8 mouse cellular contexts compared by ENCODE assay signal in genomic region chr8:91531971-91532370, GRCm38 (mm10).
DNase-seq lines count a peak whose midpoint lies in the region; ATAC-seq and TF ChIP-seq lines count a peak whose summit lies in the region.

No protein-coding gene starts in this region.

- H3K9me3 ChIP-seq in limb, embryonic 14.5 days (ENCODE audit: control insufficient read depth, low read length): no peaks in the 10 kb centered on the region
- H3K9me3 ChIP-seq in neural tube, embryonic 11.5 days (ENCODE audit: control insufficient read depth, low read length): no peaks in the 10 kb centered on the region

- peak; percentile 68 for DNase-seq in 416B (ENCODE audit: low read depth)
- DNase-seq in Muller cell, postnatal 12 days (ENCODE audit: inconsistent ontology term): peak; percentile 44
- peak; percentile 70 for DNase-seq in cerebellum, adult 9-11 months
- peak; percentile 88 for DNase-seq in gastrocnemius, adult 2 months
- peak; percentile 66 to 87 for DNase-seq in kidney, adult 8-10 months
- peak; percentile 78 for DNase-seq in limb, embryonic 14.5 days (ENCODE audit: low spot score)
- DNase-seq in neural tube, embryonic 11.5 days (ENCODE audit: low spot score): peak; percentile 81
- peak; percentile 73 for DNase-seq in thymus, postnatal 14 days

- intact Hi-C loops in gastrocnemius, adult 2 months (cut with DNase I): loop anchor here (2.0 to 5.0 kb wide), 5 partner anchors 230 to 825 kb away; partner anchors contain the start of gene Irx5

- H3K9ac ChIP-seq in limb, embryonic 14.5 days (ENCODE audit: low read depth, low read length, severe bottlenecking): no peak overlapping the region
- no peak overlapping the region for H3K9ac ChIP-seq in neural tube, embryonic 11.5 days (ENCODE audit: low read length)

- ATAC-seq in limb, embryonic 14.5 days (ENCODE audit: low FRiP score, low read depth): no peak
- ATAC-seq in neural tube, embryonic 11.5 days (ENCODE audit: insufficient read depth, low FRiP score, low TSS enrichment): no peak

- peaks cover 1% of the 10 kb centered on the region; the same call in 1 of the 2 replicates for H3K36me3 ChIP-seq in limb, embryonic 14.5 days (ENCODE audit: control insufficient read depth, insufficient read depth, low read length)
- H3K36me3 ChIP-seq in neural tube, embryonic 11.5 days (ENCODE audit: control insufficient read depth, insufficient read depth, low read length): no peaks in the 10 kb centered on the region

- peak; percentile 96 for TF ChIP-seq CTCF in gastrocnemius, adult 2 months (IDR thresholded peaks at IDR 0.05)

- H3K27me3 ChIP-seq in limb, embryonic 14.5 days (ENCODE audit: control insufficient read depth, insufficient read depth, low read length): peaks cover 17% of the 10 kb centered on the region; the same call in 1 of the 2 replicates
- peaks cover 5% of the 10 kb centered on the region; the same call in 1 of the 2 replicates for H3K27me3 ChIP-seq in neural tube, embryonic 11.5 days (ENCODE audit: control insufficient read depth, insufficient read depth, low read length)

- 13% methylated on average over 8 of the region's 8 CpGs for WGBS in limb, embryonic 14.5 days
- WGBS in neural tube, embryonic 11.5 days: 26% methylated on average over 8 of the region's 8 CpGs

- peak overlapping the region; percentile 19; the same call in 1 of the 2 replicates for H3K4me3 ChIP-seq in gastrocnemius, adult 2 months
- H3K4me3 ChIP-seq in limb, embryonic 14.5 days (replicated peaks; ENCODE audit: low read length): no peak overlapping the region
- H3K4me3 ChIP-seq in neural tube, embryonic 11.5 days (ENCODE audit: low read depth, low read length): no peak overlapping the region

- H3K4me2 ChIP-seq in limb, embryonic 14.5 days (replicated peaks; ENCODE audit: low read depth, low read length, severe bottlenecking): no peak overlapping the region
- no peak overlapping the region for H3K4me2 ChIP-seq in neural tube, embryonic 11.5 days (ENCODE audit: low read depth)

- H3K27ac ChIP-seq in gastrocnemius, adult 2 months: no peak overlapping the region; the same call in 1 of the 2 replicates
- H3K27ac ChIP-seq in limb, embryonic 14.5 days (replicated peaks; ENCODE audit: low read depth, low read length): no peak overlapping the region
- no peak overlapping the region for H3K27ac ChIP-seq in neural tube, embryonic 11.5 days (ENCODE audit: low read depth, low read length)

- TF ChIP-seq POLR2A in limb, embryonic 14.5 days (IDR thresholded peaks at IDR 0.05; ENCODE audit: borderline replicate concordance, extremely low read depth, insufficient read depth, insufficient read length): no peak

- peaks cover 21% of the 10 kb centered on the region for H3K4me1 ChIP-seq in limb, embryonic 14.5 days (ENCODE audit: control insufficient read depth, insufficient read depth, low read length)
- peaks cover 17% of the 10 kb centered on the region for H3K4me1 ChIP-seq in neural tube, embryonic 11.5 days (ENCODE audit: control insufficient read depth, insufficient read depth, low read length)
